Mouse (Mus musculus) urinary bladder, postnatal 25 days (tissue): ENCODE results near the gene Dppa2.

Experiments
- DNase-seq: peaks from one replicate; pipeline ENCODE4 v3.0.0; 2022; ENCODE audit warnings: low spot score

Dppa2 gene

DNA sequence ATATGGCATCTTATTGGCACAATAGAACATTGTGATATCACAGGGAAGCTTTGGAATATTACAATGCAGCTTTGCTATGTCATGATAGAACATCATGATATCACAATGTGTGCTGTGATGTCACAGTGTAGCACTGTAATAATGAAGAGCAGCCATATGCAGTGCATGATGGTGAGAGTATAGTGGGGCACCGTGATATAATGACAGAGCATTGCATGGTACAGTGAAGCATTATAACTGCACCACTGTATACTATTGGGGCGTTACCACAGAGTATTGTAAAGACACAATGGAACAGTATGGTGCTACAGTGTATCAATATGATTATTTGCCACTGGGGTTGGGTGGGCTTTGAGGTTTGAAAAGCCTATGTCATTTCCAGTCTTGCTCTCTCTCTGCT is 40.5 kb downstream of the Dppa2 start:
- DNase-seq = no peak

DNA sequence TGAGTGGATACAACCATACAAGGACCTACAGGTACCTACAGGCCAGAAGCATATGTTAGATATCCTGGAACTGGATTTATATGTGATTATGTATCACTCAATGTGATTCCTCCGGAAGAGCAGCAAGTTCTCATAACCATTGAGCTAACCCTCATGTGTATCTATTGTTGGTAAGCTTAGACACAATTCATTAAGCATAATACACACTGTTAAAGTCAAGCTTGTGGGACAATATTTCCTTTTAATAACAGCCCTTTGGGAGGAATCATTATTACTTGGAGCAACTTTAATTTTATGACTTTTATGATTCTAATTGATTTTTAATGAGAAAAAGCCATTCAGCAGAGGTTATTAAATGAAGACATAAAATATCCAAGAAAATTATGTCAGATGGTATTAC is 43.5 kb downstream of the Dppa2 start:
- no peak for DNase-seq

DNA sequence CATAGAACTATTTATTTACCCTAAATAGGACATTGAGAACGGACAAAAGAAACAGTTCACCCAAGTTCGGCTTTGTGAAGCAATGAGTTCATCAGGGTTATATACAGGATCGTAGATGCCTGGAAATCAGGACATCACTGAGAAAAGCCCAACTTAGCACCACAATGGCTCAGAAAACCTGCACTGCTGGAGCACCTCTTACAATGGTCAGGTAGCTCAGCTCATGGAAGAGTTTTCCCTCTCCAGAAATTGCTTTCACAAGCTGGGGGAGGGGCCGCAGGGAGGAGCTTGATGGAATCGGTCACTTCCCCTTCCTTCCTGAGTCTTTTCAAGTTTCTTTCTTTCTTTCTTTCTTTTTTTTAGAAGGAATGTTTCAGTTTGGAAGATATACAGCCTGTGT is 52.0 kb downstream of the Dppa2 start:
- DNase-seq = no peak

DNA sequence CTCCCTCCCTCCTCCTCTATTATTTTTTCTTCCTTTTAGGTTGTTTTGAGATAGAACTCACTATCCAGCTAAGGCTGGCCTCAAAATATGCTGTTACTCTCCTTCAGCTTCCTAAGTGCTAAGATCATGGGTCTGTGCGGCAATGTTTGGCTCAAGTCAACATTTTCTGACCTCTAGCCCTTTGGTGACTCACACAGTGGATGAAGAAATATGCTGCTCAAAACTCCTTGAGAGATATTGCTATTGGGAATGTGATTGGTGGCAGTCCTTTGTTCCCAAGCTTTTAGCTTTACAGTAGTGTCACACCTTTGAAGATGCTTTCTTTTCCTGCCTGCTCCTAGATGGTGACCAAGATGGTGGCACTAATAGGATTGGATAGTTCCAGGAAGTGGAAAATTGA is 52.7 kb downstream of the Dppa2 start:
- DNase-seq = no peak

GRCm38 (mm10) chr16:48360887-48361286 is 57.2 kb downstream of the Dppa2 start:
- DNase-seq = no peak

GRCm38 (mm10) chr16:48366801-48367200 is 63.1 kb downstream of the Dppa2 start:
- DNase-seq = no peak

- DNase-seq = no peak
These were observed 64.4 kb downstream of the Dppa2 start for GRCm38 (mm10) chr16:48368096-48368495.
